Mouse (Mus musculus) midbrain, embryonic 11.5 days (tissue): ENCODE results near the gene B4galt1. TPM values are rescaled to one million over a fixed set of nuclear protein-coding genes. Genes with fewer than 3 reads are reported as not detected.

Experiments used
- ATAC-seq: fragments of 200-750 bp; cut with Nextera tagmentation; 2 replicates; pipeline ENCODE4 v1.8.0; 2017; ENCODE audit warnings: moderate TSS enrichment, moderate library complexity; ENCODE audit not compliant: low FRiP score
- DNase-seq: peaks from one replicate; pipeline ENCODE4 v3.0.0; 2015; ENCODE audit warnings: low spot score; ENCODE audit errors: missing footprints
- H3K27ac ChIP-seq: fragments of 300-500 bp; sonication (generic); 2 replicates; pipeline ENCODE4 v1.5.1; 2014; ENCODE audit warnings: low read depth, low read length
- H3K27me3 ChIP-seq: fragments of 300-500 bp; sonication (generic); 2 replicates; pipeline ENCODE4 v1.6.1; 2014; ENCODE audit warnings: mild to moderate bottlenecking, low read length, moderate library complexity, mixed read lengths; ENCODE audit not compliant: control insufficient read depth, insufficient read depth
- H3K36me3 ChIP-seq: fragments of 300-500 bp; sonication (generic); 2 replicates; pipeline ENCODE4 v1.6.1; 2014; ENCODE audit warnings: mild to moderate bottlenecking, low read length, moderate library complexity, mixed read lengths; ENCODE audit not compliant: control insufficient read depth, insufficient read depth
- H3K4me1 ChIP-seq: fragments of 300-500 bp; sonication (generic); 2 replicates; pipeline ENCODE4 v1.6.1; 2014; ENCODE audit warnings: low read length; ENCODE audit not compliant: control insufficient read depth, insufficient read depth
- H3K4me2 ChIP-seq: fragments of 300-500 bp; sonication (generic); 2 replicates; pipeline ENCODE4 v1.6.1; 2014; ENCODE audit warnings: mild to moderate bottlenecking, moderate library complexity
- H3K4me3 ChIP-seq: fragments of 300-500 bp; sonication (generic); 2 replicates; pipeline ENCODE4 v1.5.1; 2014; ENCODE audit warnings: low read depth, low read length
- H3K9ac ChIP-seq: fragments of 300-500 bp; sonication (generic); 2 replicates; pipeline ENCODE4 v1.6.1; 2014; ENCODE audit warnings: low read length
- H3K9me3 ChIP-seq: fragments of 300-500 bp; sonication (generic); 2 replicates; pipeline ENCODE4 v1.6.1; 2016; ENCODE audit warnings: low read length; ENCODE audit not compliant: control insufficient read depth
- WGBS: fragments of 180-500 bp; shearing (Covaris S2); extraction: QIAGEN DNeasy Blood & Tissue Kit; methylation state at CpG from one replicate; pipeline ENCODE4 v1.1.7; 2014; 5-methylcytosine and 5-hydroxymethylcytosine counted together
- polyA plus RNA-seq: library from polyadenylated mRNA; unstranded; fragments of >200 nt; fragmentation: Nextera tagmentation; extraction: Ambion mirVana; gene quantifications from 2 replicates; pipeline ENCODE4 v1.2.1, GENCODE M21; 2014

B4galt1 gene
- 13.8 and 14.9 TPM in 2 replicates for polyA plus RNA-seq

GRCm38 (mm10) chr4:40853565-40854386 is at the start of gene B4galt1:
B4galt1 (minus strand) TSS chr4:40854005.
- Histone ChIP-seq H3K4me3 (peak within 1 kb of the TSS; percentile 77), H3K36me3 (no peaks in the 10 kb centered on the region), H3K4me1 (peaks cover 21% of the 10 kb centered on the region), H3K4me2 (peak within 1 kb of the TSS; percentile 79), H3K9me3 (no peaks in the 10 kb centered on the region), H3K27ac (peak within 1 kb of the TSS; percentile 82), H3K9ac (peak within 1 kb of the TSS; percentile 86), H3K27me3 (no peaks in the 10 kb centered on the region)
- DNase-seq (peak; percentile 100), ATAC-seq (peak; percentile 96)
- under 1% methylated on average over 83 of the region's 83 CpGs for WGBS

- Histone ChIP-seq H3K4me1 (no peaks in the 10 kb centered on the region), H3K4me2 (no peak overlapping the region), H3K4me3 (no peak overlapping the region), H3K27ac (no peak overlapping the region), H3K36me3 (no peaks in the 10 kb centered on the region), H3K9ac (no peak overlapping the region), H3K27me3 (no peaks in the 10 kb centered on the region), H3K9me3 (no peaks in the 10 kb centered on the region)
- ATAC-seq (no peak), DNase-seq (no peak)
- WGBS = 86% methylated on average over 4 of the region's 4 CpGs
These were observed 46.8 kb upstream of the B4galt1 start for GRCm38 (mm10) chr4:40900612-40901011.

GRCm38 (mm10) chr4:40900071-40900470 is 46.3 kb upstream of the B4galt1 start:
- 95% methylated on average over 3 of the region's 3 CpGs for WGBS
- H3K9ac ChIP-seq = no peak overlapping the region

GRCm38 (mm10) chr4:40899264-40899663 is 45.5 kb upstream of the B4galt1 start:
- Histone ChIP-seq H3K27me3 (no peaks in the 10 kb centered on the region), H3K9ac (no peak overlapping the region), H3K4me3 (no peak overlapping the region), H3K9me3 (no peaks in the 10 kb centered on the region), H3K36me3 (no peaks in the 10 kb centered on the region), H3K4me1 (no peaks in the 10 kb centered on the region), H3K27ac (no peak overlapping the region), H3K4me2 (no peak overlapping the region)
- DNase-seq = no peak
- 67% methylated on average over 2 of the region's 2 CpGs for WGBS
- ATAC-seq = no peak

More at GRCm38 (mm10) chr4:40900071-40900470, 46.3 kb upstream of the B4galt1 start:
- Histone ChIP-seq H3K27ac (no peak overlapping the region), H3K36me3 (no peaks in the 10 kb centered on the region), H3K4me2 (no peak overlapping the region), H3K4me1 (no peaks in the 10 kb centered on the region), H3K9me3 (no peaks in the 10 kb centered on the region), H3K27me3 (no peaks in the 10 kb centered on the region), H3K4me3 (no peak overlapping the region)
- ATAC-seq (no peak), DNase-seq (no peak)

- no peak for ATAC-seq
- WGBS = 87% methylated on average over 6 of the region's 6 CpGs
These were observed 44.8 kb upstream of the B4galt1 start for GRCm38 (mm10) chr4:40898476-40899044.

GRCm38 (mm10) chr4:40895646-40896045 is 41.8 kb upstream of the B4galt1 start:
- no peak for ATAC-seq
- Histone ChIP-seq H3K9me3 (no peaks in the 10 kb centered on the region), H3K36me3 (no peaks in the 10 kb centered on the region), H3K4me2 (no peak overlapping the region), H3K27me3 (no peaks in the 10 kb centered on the region), H3K4me3 (no peak overlapping the region), H3K4me1 (no peaks in the 10 kb centered on the region), H3K9ac (no peak overlapping the region), H3K27ac (no peak overlapping the region)
- WGBS = 94% methylated on average over 2 of the region's 2 CpGs
- no peak for DNase-seq

More at GRCm38 (mm10) chr4:40898476-40899044, 44.8 kb upstream of the B4galt1 start:
- Histone ChIP-seq H3K27ac (no peak overlapping the region), H3K9me3 (no peaks in the 10 kb centered on the region), H3K36me3 (no peaks in the 10 kb centered on the region), H3K9ac (no peak overlapping the region), H3K27me3 (no peaks in the 10 kb centered on the region), H3K4me1 (no peaks in the 10 kb centered on the region), H3K4me2 (no peak overlapping the region), H3K4me3 (no peak overlapping the region)
- no peak for DNase-seq

- no peaks in the 10 kb centered on the region for H3K4me1 ChIP-seq
- no peak overlapping the region for H3K27ac ChIP-seq
- H3K9ac ChIP-seq = no peak overlapping the region
- no peaks in the 10 kb centered on the region for H3K9me3 ChIP-seq
- H3K27me3 ChIP-seq = no peaks in the 10 kb centered on the region
- no peaks in the 10 kb centered on the region for H3K36me3 ChIP-seq
- no peak overlapping the region for H3K4me2 ChIP-seq
- DNase-seq (no peak), ATAC-seq (no peak)
- no peak overlapping the region for H3K4me3 ChIP-seq
- 92% methylated on average over 3 of the region's 3 CpGs for WGBS
These were observed 41.3 kb upstream of the B4galt1 start for GRCm38 (mm10) chr4:40895118-40895517.

GRCm38 (mm10) chr4:40891206-40891605 is 37.4 kb upstream of the B4galt1 start:
- no peaks in the 10 kb centered on the region for H3K36me3 ChIP-seq
- H3K9me3 ChIP-seq = no peaks in the 10 kb centered on the region
- H3K27ac ChIP-seq = no peak overlapping the region
- ATAC-seq = no peak
- DNase-seq = no peak
- H3K4me1 ChIP-seq = no peaks in the 10 kb centered on the region
- 89% methylated on average over 5 of the region's 5 CpGs for WGBS
- H3K27me3 ChIP-seq = no peaks in the 10 kb centered on the region
- H3K4me2 ChIP-seq = no peak overlapping the region
- no peak overlapping the region for H3K9ac ChIP-seq
- H3K4me3 ChIP-seq = no peak overlapping the region

GRCm38 (mm10) chr4:40889983-40890382 is 36.2 kb upstream of the B4galt1 start:
- no peaks in the 10 kb centered on the region for H3K27me3 ChIP-seq
- DNase-seq = no peak
- no peaks in the 10 kb centered on the region for H3K4me1 ChIP-seq
- H3K4me2 ChIP-seq = no peak overlapping the region
- H3K36me3 ChIP-seq = no peaks in the 10 kb centered on the region
- no peak for ATAC-seq
- no peak overlapping the region for H3K4me3 ChIP-seq
- H3K9me3 ChIP-seq = no peaks in the 10 kb centered on the region
- no peak overlapping the region for H3K27ac ChIP-seq
- no peak overlapping the region for H3K9ac ChIP-seq
- WGBS = 85% methylated on average over 4 of the region's 4 CpGs
